Mouse (Mus musculus) layer of hippocampus, adult 9-10 months (tissue): ENCODE measurements around the gene P2ry10.
"Not testable (repeated sequence)": the region's sequence is repeated elsewhere in the genome, so short reads cannot be mapped to it uniquely, and the experiment has no call there.

ENCODE experiments used
- DNase-seq: peaks from one replicate; pipeline ENCODE4 v3.0.0; 2022; ENCODE audit warnings: low spot score

Gene P2ry10

GRCm38 (mm10) chrX:107088177-107088576, at the start of gene P2ry10:
Gene P2ry10, plus strand, starts transcription at chrX:107088492.
- DNase-seq: no peak

DNA sequence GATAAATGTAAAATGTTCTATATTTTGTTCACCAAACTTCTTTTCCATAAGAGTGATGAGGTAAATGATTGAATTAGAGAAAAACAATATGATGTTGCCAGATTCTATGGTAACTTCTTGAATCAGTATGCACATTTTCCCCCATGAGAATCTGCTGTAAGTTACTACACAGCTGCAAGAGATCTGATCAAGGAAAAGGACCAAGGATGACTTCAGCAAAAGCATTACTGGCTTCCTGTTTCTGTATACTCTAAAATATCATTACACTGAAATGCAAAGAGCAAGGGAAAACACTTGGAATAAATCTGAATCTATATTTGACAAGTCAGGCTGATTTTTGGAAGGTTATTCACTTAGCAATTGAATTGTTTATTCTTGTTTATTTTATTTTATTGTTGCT, 49.1 kb upstream of the P2ry10 start:
- DNase-seq: no peak

DNA sequence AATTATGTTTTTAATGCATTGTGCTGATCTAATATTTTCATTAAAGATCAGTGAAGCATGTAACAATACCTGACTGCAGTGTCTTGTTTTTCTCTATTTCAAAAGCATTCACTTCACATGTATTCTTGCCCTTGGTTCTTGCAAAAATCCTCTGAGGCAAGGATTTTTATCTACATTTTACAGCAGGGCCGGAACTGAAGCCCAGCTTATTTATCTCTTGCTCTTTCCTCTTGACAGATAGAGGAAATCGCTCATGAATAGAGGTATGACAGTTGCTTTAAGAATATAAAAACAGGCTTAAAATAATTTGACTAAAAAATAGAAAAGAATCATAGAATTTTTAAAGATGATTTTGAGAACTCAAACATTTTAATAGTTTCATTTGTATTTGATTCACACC, 48.7 kb upstream of the P2ry10 start:
- no peak for DNase-seq

GRCm38 (mm10) chrX:107042367-107042766, 45.9 kb upstream of the P2ry10 start:
- no peak for DNase-seq

DNA sequence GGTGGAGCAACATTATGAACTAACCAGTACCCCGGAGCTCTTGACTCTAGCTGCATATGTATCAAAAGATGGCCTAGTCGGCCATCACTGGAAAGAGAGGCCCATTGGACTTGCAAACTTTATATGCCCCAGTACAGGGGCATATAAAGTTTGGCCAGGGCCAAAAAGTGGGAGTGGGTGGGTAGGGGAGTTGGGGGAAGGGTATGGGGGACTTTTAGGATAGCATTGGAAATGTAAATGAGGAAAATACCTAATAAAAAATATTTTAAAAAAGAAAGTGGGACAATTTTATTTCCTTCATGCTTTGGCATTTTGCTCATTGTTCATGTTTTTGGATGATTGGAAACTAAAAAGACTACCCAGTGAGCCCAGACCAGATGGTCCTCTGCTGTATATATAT, 4.9 kb upstream of the P2ry10 start:
- not testable (repeated sequence) for DNase-seq

GRCm38 (mm10) chrX:107084320-107084719, 4.0 kb upstream of the P2ry10 start:
- DNase-seq: no peak

DNA sequence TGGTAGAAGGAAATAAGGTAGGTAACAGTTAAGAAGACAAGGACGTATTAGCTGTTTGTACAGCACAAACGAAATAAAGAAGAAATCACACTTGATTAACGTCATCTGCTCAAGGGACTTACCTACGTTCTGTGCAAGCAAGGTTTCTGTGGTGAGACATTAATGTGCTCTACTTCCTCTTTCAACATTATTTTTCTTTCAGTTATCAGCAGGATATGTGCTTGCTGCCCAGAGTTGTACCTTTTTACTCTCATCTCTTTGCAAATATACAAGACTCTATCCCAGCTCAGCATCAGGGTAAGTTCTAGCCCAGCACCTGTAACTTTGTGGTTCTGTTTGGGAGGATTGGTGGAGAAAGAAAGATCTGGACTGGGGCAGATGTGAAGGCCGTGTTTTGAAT, 839 bp downstream of the P2ry10 start:
- DNase-seq: no peak

- DNase-seq: no peak
Observed at GRCm38 (mm10) chrX:107089930-107090329, 1.6 kb downstream of the P2ry10 start.

GRCm38 (mm10) chrX:107095633-107096032, 7.3 kb downstream of the P2ry10 start:
- DNase-seq: no peak

DNA sequence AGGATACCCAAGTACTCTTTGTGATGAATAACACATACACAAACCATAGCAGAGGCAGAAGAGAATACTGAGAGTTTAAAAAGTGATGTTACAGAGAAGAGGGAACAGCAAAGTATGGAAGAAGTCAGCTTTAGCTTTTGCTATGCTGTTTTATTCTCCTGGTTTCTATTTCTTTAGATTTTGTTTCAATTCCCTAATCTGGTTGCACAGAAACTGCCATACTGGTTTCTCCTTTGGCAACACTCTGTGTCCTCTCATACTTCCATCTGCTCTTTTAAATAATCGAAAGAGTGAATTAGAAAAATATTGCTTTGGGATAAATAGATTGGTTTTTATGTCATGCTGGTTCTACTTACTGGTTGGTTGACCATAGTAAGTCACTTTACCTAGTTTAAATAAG, 28.0 kb downstream of the P2ry10 start:
- no peak for DNase-seq

DNA sequence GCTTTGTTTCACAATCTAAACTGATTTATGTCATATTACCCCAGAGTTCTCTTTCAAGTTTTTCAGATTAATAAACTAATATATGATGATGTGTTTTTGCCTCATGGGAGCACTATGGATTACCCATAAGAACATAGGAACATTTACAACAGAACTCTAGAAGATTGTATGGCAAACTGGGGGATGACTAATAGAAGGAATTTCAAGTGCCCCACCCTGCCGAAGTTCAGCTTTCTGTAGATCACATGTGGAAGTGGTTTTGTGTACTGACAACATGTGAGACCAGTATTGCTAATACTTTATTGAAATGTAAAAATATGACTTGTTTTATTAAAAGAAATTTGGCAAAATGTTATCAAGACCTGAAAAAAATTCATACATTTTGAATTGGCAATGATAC, 28.7 kb downstream of the P2ry10 start:
- no peak for DNase-seq

DNA sequence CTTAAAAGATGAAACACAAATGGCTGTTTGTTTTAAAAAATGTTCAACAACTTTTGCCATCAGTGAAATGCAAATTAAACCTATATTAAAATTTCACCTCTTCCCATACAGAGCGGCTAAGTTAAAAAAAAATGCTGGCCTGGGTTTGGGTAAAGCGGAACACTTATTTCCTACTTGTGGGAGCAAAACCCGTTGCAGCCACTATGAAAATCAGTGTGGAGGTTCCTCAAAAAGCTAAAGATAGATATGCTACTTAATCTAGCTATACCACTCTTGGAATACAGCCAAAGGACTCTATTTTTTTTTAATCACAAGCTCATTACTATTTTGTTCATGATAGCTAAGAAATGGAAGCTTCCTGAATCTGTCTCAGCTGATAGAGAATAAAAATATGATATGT, 54.9 kb downstream of the P2ry10 start:
- no peak for DNase-seq

DNA sequence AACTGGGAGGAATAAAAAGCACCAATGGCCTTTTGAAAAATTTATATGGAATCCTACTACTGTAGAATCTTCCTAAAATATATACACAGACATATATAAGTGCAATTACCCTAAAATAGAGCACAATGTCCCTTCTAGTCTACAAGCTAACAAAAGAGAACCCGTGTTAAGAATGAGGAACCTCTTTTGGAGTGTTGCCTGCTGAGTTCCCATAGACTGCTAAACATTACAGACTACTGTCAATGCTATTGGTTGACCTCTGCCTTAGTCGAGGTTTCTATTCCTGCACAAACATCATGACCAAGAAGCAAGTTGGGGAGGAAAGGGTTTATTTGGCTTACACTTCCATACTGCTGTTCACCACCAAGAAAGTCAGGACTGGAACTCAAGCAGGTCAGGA, 55.6 kb downstream of the P2ry10 start:
- no peak for DNase-seq

DNA sequence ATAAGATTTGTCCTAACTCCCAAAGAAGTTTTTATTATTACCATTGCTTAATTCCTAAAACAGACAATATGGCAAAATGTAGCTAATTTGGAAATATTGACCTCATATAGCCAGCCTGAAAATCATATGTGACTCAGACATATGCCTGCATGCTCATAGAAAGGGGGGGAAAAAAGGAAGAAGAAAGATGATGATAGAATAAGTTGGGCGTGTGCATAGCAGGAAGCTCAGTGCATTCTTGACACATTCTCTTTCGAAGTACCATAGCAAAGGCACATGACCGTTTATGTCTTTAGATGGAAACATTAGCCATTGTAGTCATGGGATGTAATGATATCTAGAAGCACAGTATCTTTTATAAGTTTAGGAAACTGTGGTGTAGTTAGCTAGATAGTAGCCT, 60.4 kb downstream of the P2ry10 start, which contains the start of gene P2ry10b:
Gene P2ry10b, plus strand, starts transcription at position 247 of the 400 bp plus-strand sequence.
- DNase-seq: no peak

GRCm38 (mm10) chrX:107149391-107149993, 61.2 kb downstream of the P2ry10 start:
- DNase-seq: no peak

DNA sequence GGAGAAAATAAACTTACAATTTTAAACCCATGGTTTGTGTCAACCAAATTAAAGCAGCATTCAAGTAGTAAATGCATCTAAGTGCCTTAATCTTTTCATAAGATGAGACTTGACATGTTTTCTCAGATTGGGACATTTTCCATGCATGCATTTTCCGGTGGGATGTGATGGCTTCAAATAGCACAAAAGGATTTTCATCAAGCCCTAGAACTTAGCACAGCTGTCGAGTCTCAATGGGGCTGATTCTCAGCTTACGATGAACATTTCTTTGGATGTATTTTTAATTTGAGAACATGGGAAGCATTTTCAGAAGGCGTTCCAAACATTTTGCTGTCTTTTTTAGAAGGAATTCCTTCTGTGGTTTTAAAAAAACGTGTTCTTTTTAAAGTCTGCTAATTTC, 61.7 kb downstream of the P2ry10 start:
- DNase-seq: no peak

- DNase-seq: no peak
Observed at GRCm38 (mm10) chrX:107150752-107151515, 62.6 kb downstream of the P2ry10 start.
